10 mouse cellular contexts compared by ENCODE assay signal in genomic region chr12:16897225-16897624, GRCm38 (mm10). TPM values are rescaled to one million over a fixed set of nuclear protein-coding genes. Genes with fewer than 3 reads are reported as not detected.
A peak's percentile ranks its signal among the peaks of the same experiment; 100 is the strongest.
DNase-seq lines count a peak whose midpoint lies in the region; ATAC-seq and TF ChIP-seq lines count a peak whose summit lies in the region.
"Had no signal": no experiment of that assay in that cellular context is flagged by ENCODE, and none has a peak within 500 bp of the region (broad histone marks: within the 10 kb centered on the region; RNA-seq: fewer than 3 reads in every experiment).

No protein-coding gene starts in this region.

- TF ChIP-seq CTCF in cerebellum, adult 2 months (IDR thresholded peaks at IDR 0.05; ENCODE audit: borderline replicate concordance, insufficient read depth, low read depth, low read length), result no peak
- TF ChIP-seq CTCF in hindbrain, postnatal 0 days (IDR thresholded peaks at IDR 0.05; ENCODE audit: low read depth), result no peak

- no peaks in the 10 kb centered on the region for H3K9me3 ChIP-seq in limb, embryonic 12.5 days
- H3K9me3 ChIP-seq in limb, embryonic 10.5 days (replicated peaks), result no peaks in the 10 kb centered on the region
- no peaks in the 10 kb centered on the region for H3K9me3 ChIP-seq in hindbrain, postnatal 0 days (ENCODE audit: low read length)
- H3K9me3 ChIP-seq in neural tube, embryonic 13.5 days, result no peaks in the 10 kb centered on the region

- no peak overlapping the region for H3K27ac ChIP-seq in cerebellum, adult 2 months (ENCODE audit: insufficient read depth, low read length)
- H3K27ac ChIP-seq in limb, embryonic 12.5 days, result no peak overlapping the region
- H3K27ac ChIP-seq in limb, embryonic 10.5 days, result no peak overlapping the region
- H3K27ac ChIP-seq in hindbrain, postnatal 0 days, result no peak overlapping the region
- no peak overlapping the region for H3K27ac ChIP-seq in neural tube, embryonic 13.5 days (replicated peaks)

- H3K4me2 ChIP-seq in limb, embryonic 12.5 days, result 0 out of 2 replicates have a peak overlapping the region, but pooled peaks have one; percentile 75
- peak overlapping the region; percentile 95 for H3K4me2 ChIP-seq in hindbrain, postnatal 0 days (ENCODE audit: low read depth, low read length)
- H3K4me2 ChIP-seq in neural tube, embryonic 13.5 days, result peak overlapping the region; percentile 72

- no peaks in the 10 kb centered on the region for H3K36me3 ChIP-seq in limb, embryonic 12.5 days
- H3K36me3 ChIP-seq in limb, embryonic 10.5 days, result no peaks in the 10 kb centered on the region
- no peaks in the 10 kb centered on the region for H3K36me3 ChIP-seq in hindbrain, postnatal 0 days (ENCODE audit: insufficient read depth, low read length)
- no peaks in the 10 kb centered on the region for H3K36me3 ChIP-seq in neural tube, embryonic 13.5 days

- 14% methylated on average over 2 of the region's 2 CpGs for WGBS in cerebellum, adult 2 months
- 80% methylated on average over 2 of the region's 2 CpGs for WGBS in limb, embryonic 12.5 days
- 84% methylated on average over 2 of the region's 2 CpGs for WGBS in limb, embryonic 10.5 days
- WGBS in hindbrain, postnatal 0 days, result 70% methylated on average over 2 of the region's 2 CpGs
- WGBS in neural tube, embryonic 13.5 days, result 68% methylated on average over 2 of the region's 2 CpGs

- peaks cover 9% of the 10 kb centered on the region; the same call in 1 of the 2 replicates for H3K4me1 ChIP-seq in cerebellum, adult 2 months (ENCODE audit: control insufficient read depth, insufficient read depth, low read length)
- H3K4me1 ChIP-seq in limb, embryonic 12.5 days (replicated peaks), result peaks cover 28% of the 10 kb centered on the region
- peaks cover 34% of the 10 kb centered on the region for H3K4me1 ChIP-seq in limb, embryonic 10.5 days
- peaks cover 9% of the 10 kb centered on the region; the same call in 1 of the 2 replicates for H3K4me1 ChIP-seq in hindbrain, postnatal 0 days (ENCODE audit: insufficient read depth, low read length)
- peaks cover 40% of the 10 kb centered on the region for H3K4me1 ChIP-seq in neural tube, embryonic 13.5 days (replicated peaks)

- H3K27me3 ChIP-seq in cerebellum, adult 2 months (ENCODE audit: control insufficient read depth, insufficient read depth, low read length), result no peaks in the 10 kb centered on the region
- H3K27me3 ChIP-seq in limb, embryonic 12.5 days, result no peaks in the 10 kb centered on the region
- H3K27me3 ChIP-seq in limb, embryonic 10.5 days (ENCODE audit: low read depth, poor library complexity, severe bottlenecking), result no peaks in the 10 kb centered on the region
- no peaks in the 10 kb centered on the region for H3K27me3 ChIP-seq in hindbrain, postnatal 0 days (ENCODE audit: insufficient read depth, low read length)
- H3K27me3 ChIP-seq in neural tube, embryonic 13.5 days, result no peaks in the 10 kb centered on the region

- TF ChIP-seq POLR2A in cerebellum, adult 2 months (IDR thresholded peaks at IDR 0.05; ENCODE audit: borderline replicate concordance, insufficient read depth, low read length), result no peak

- H3K4me3 ChIP-seq in cerebellum, adult 2 months (replicated peaks; ENCODE audit: insufficient read depth, low read depth, low read length), result peak overlapping the region; percentile 99
- H3K4me3 ChIP-seq in limb, embryonic 12.5 days (replicated peaks), result no peak overlapping the region
- no peak overlapping the region for H3K4me3 ChIP-seq in limb, embryonic 10.5 days
- H3K4me3 ChIP-seq in hindbrain, postnatal 0 days (ENCODE audit: low read length), result no peak overlapping the region
- peak overlapping the region; percentile 6; the same call in 1 of the 2 replicates for H3K4me3 ChIP-seq in neural tube, embryonic 13.5 days

- no peak for ATAC-seq in limb, embryonic 12.5 days (ENCODE audit: insufficient number of reproducible peaks, insufficient read depth, low FRiP score, low TSS enrichment, low read depth)
- no peak for ATAC-seq in hindbrain, postnatal 0 days
- ATAC-seq in neural tube, embryonic 13.5 days (ENCODE audit: low read depth), result no peak

- peak; percentile 33 to 48 for DNase-seq in cerebellum, adult 2 months
- DNase-seq in cerebellum, adult 8-10 months, result no peak
- no peak for DNase-seq in limb, embryonic 10.5 days (ENCODE audit: low spot score)
- no peak for DNase-seq in hindbrain, postnatal 0 days (ENCODE audit: low spot score)
- DNase-seq in thymus, postnatal 0 days (ENCODE audit: low spot score), result no peak
- DNase-seq in right cerebral cortex, adult 2 months (ENCODE audit: low spot score in 2 of 2), result no peak
- DNase-seq: adrenal gland, postnatal 14 days; thymus, postnatal 14 days had no signal

- no peak overlapping the region for H3K9ac ChIP-seq in limb, embryonic 12.5 days (replicated peaks)
- H3K9ac ChIP-seq in hindbrain, postnatal 0 days (replicated peaks; ENCODE audit: low read length), result no peak overlapping the region
- no peak overlapping the region for H3K9ac ChIP-seq in neural tube, embryonic 13.5 days

RNA-seq across cellular contexts. Expression of gene Rock2, which starts 2.5 kb away (rescaled TPM):
- polyA plus RNA-seq in cerebellum, adult 2 months (2012; rRNA removed), result 37.5 and 39.1 TPM in 2 replicates
- polyA plus RNA-seq in limb, embryonic 12.5 days (2016; fragmentation: Nextera tagmentation; extraction: Ambion mirVana), result 16.5 and 18.4 TPM in 2 replicates
- 10.1 and 12.5 TPM in 2 replicates for polyA plus RNA-seq in limb, embryonic 10.5 days (2016; fragmentation: Nextera tagmentation; extraction: Ambion mirVana)
- total RNA-seq in hindbrain, postnatal 0 days (2014; rRNA removed), result 20.4 and 20.9 TPM in 2 replicates
- 12.2 and 12.7 TPM in 2 replicates for polyA plus RNA-seq in hindbrain, postnatal 0 days (2015; fragmentation: Nextera tagmentation; extraction: Ambion mirVana)
- 15.0 and 19.6 TPM in 2 replicates for polyA plus RNA-seq in neural tube, embryonic 13.5 days (2015; fragmentation: Nextera tagmentation; extraction: Ambion mirVana)
- 10.3 and 11.9 TPM in 2 replicates for polyA plus RNA-seq in thymus, postnatal 0 days (2015; fragmentation: Nextera tagmentation; extraction: Ambion mirVana)

Comparison
In these comparisons a context has a peak if more than half of its experiments do, and no peak if none do; other contexts are left out.
1. DNase-seq: peak in cerebellum, adult 2 months (2 of 2); none in cerebellum, adult 8-10 months (single experiment), limb, embryonic 10.5 days (single experiment), hindbrain, postnatal 0 days (single experiment), thymus, postnatal 0 days (single experiment) and right cerebral cortex, adult 2 months (0 of 2).
2. H3K4me3 ChIP-seq: peak in cerebellum, adult 2 months (single experiment) and neural tube, embryonic 13.5 days (single experiment); none in limb, embryonic 12.5 days (single experiment), limb, embryonic 10.5 days (single experiment) and hindbrain, postnatal 0 days (single experiment).
3. Peak in every context shown above with its lines, with median percentiles within 50 percentile points of each other: H3K4me2 ChIP-seq.